Mouse (Mus musculus) ES-Bruce4 (cell line): ENCODE results near the gene Ipo13. TPM values are rescaled to one million over a fixed set of nuclear protein-coding genes. Genes with fewer than 3 reads are reported as not detected.

Experiments used
- H3K27ac ChIP-seq: 2 replicates; pipeline ENCODE4 v1.5.1; 2012; ENCODE audit warnings: low read length, inconsistent platforms; ENCODE audit not compliant: insufficient read depth
- H3K27me3 ChIP-seq: 2 replicates; pipeline ENCODE4 v1.6.1; 2012; ENCODE audit warnings: mild to moderate bottlenecking, low read length, inconsistent platforms; ENCODE audit not compliant: control insufficient read depth, poor library complexity, insufficient read depth, severe bottlenecking
- H3K36me3 ChIP-seq: 2 replicates; pipeline ENCODE4 v1.6.1; 2012; ENCODE audit warnings: inconsistent platforms, mild to moderate bottlenecking, low read length, moderate library complexity; ENCODE audit not compliant: control insufficient read depth, poor library complexity, insufficient read depth, severe bottlenecking
- H3K4me1 ChIP-seq: one replicate; pipeline ENCODE4 v1.8.1; 2011; ENCODE audit warnings: low read length; ENCODE audit not compliant: control insufficient read depth, insufficient read depth
- H3K4me3 ChIP-seq: 2 replicates; pipeline ENCODE4 v1.5.1; 2011; ENCODE audit warnings: low read depth, mild to moderate bottlenecking, low read length
- H3K9ac ChIP-seq: 2 replicates; pipeline ENCODE4 v1.6.1; 2012; ENCODE audit warnings: low read depth, mild to moderate bottlenecking, inconsistent platforms; ENCODE audit not compliant: poor library complexity, severe bottlenecking
- H3K9me3 ChIP-seq: replicated peaks from 2 replicates; pipeline ENCODE4 v1.6.1; 2012; ENCODE audit warnings: mild to moderate bottlenecking, low read length, inconsistent platforms; ENCODE audit not compliant: control insufficient read depth, poor library complexity, insufficient read depth, severe bottlenecking
- CTCF ChIP-seq: IDR thresholded peaks from one replicate; pipeline ENCODE4 v1.8.1; 2011; ENCODE audit warnings: low read depth, low read length
- EP300 ChIP-seq: IDR thresholded peaks from 2 replicates; pipeline ENCODE4 v1.6.1; 2011; ENCODE audit warnings: low read depth, low read length; ENCODE audit not compliant: insufficient read depth
- POLR2A ChIP-seq: IDR thresholded peaks from one replicate; pipeline ENCODE4 v1.8.1; 2011; ENCODE audit warnings: low read length; ENCODE audit not compliant: insufficient read depth
- polyA plus RNA-seq: library from polyadenylated mRNA; stranded (reverse); fragments of >200 nt; gene quantifications from 2 replicates; pipeline ENCODE4 v1.2.4, GENCODE M21; 2011; ENCODE audit warnings: low read depth; ENCODE audit not compliant: missing spikeins, insufficient read depth, insufficient read length

Ipo13 gene
- polyA plus RNA-seq, 1 experiment: 24.7 TPM

DNA sequence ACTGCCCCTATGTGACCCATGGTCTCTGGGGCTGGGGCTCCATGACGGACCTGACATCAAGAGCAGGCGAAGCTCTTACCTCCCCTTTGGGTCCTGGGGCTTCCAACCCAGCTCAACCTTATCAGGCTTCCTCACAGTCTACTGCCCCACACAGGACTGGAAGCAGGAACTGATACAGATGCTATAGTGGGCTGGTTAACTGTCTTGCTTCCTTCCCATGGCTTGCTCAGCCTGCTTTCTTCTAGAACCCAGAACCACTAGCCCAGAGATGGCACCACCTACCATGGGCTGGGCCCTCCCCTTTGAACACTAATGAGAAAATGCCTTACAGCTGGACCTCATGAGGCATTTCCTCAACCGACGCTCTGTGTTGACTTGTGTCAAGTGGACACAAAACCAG is 2.6 kb upstream of the Ipo13 start:
- H3K9me3 ChIP-seq: no peaks in the 10 kb centered on the region
- no peak overlapping the region for H3K27ac ChIP-seq
- no peak overlapping the region for H3K4me3 ChIP-seq
- H3K9ac ChIP-seq: no peak overlapping the region
- H3K4me1 ChIP-seq: peaks cover 2% of the 10 kb centered on the region
- H3K27me3 ChIP-seq: no peaks in the 10 kb centered on the region
- H3K36me3 ChIP-seq: no peaks in the 10 kb centered on the region
- TF ChIP-seq POLR2A: no peak

DNA sequence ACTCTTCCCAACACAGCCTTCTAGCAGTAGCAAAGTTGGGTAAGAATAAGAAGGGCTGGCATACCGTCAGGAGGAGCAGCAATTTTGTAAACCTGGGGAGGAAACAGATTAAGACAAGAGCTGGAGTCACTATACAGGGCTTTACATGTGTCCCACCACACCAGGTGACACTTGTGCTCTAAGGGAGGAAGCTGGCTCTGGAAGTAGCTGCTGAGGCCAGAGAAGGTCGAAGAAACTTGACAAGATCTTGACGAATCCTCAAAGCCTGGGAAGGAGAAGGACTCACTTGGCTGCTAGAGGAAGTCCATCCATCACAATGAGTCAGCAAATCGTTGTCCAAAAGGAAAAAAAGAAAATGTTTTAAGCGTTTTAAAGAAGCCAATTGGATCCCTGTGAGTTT is 1.6 kb upstream of the Ipo13 start:
- H3K4me1 ChIP-seq: peaks cover 2% of the 10 kb centered on the region
- no peaks in the 10 kb centered on the region for H3K27me3 ChIP-seq
- H3K27ac ChIP-seq: no peak overlapping the region
- no peak overlapping the region for H3K4me3 ChIP-seq
- H3K9me3 ChIP-seq: no peaks in the 10 kb centered on the region
- TF ChIP-seq CTCF (no peak), EP300 (no peak), POLR2A (no peak)
- H3K9ac ChIP-seq: no peak overlapping the region
- no peaks in the 10 kb centered on the region; the same call in 1 of the 2 replicates for H3K36me3 ChIP-seq

DNA sequence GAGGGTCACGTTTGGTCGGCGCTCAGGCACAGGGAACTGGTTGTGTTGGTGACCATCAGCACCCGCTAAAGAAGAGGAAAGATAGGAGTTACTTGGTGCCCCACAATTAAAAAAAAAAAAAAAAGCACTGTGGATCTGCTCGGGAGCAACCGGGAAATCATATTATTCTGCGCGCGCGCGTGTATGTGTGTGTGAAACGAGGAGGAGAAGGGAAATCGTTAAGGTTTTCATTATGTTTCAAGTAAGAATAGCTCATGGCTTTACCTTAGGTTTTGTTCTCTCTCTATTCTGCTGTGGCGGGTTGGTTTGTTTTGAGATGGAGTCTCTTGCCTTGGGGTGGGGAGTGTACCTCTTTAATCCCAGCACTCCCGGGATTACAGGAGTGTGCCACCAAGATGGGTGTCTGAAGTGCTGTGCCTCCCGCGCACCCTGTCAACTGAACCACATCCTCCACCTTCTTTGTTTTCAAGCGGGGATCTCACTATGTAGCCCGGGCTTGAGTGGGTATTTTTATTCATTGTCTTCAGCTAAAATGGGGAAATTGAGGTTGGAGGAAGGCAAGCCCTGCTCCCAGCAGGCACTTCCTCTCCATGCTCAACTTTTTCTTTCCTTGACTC is 798 bp upstream of the Ipo13 start:
- peaks cover 2% of the 10 kb centered on the region for H3K4me1 ChIP-seq
- no peaks in the 10 kb centered on the region for H3K27me3 ChIP-seq
- H3K27ac ChIP-seq: peak overlapping the region; percentile 21; the same call in 1 of the 2 replicates
- no peak for TF ChIP-seq EP300
- TF ChIP-seq CTCF: no peak
- no peak for TF ChIP-seq POLR2A
- H3K9ac ChIP-seq: peak overlapping the region; percentile 59
- H3K9me3 ChIP-seq: no peaks in the 10 kb centered on the region
- peak overlapping the region; percentile 99 for H3K4me3 ChIP-seq
- no peaks in the 10 kb centered on the region; the same call in 1 of the 2 replicates for H3K36me3 ChIP-seq

DNA sequence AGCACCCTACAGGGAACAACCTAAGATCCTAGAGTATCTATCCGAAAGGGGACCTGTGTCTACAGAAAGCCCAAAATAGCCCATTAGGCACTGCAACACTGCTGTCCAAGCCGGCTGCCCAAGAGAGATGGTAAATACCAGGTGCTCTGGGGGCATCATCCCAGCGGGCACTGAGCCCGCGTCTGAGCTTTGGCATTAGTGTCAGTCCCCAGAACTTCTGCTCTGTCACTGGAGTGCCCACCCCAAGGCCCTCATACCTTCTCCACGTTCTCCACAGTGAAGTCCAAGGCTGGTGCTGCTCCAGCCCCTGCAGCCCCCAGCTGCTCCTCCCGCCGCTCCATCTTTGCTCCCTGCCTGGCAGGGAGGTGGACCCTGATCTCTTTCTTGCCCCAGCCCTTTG is 768 bp downstream of the Ipo13 start:
- TF ChIP-seq EP300: no peak
- no peak for TF ChIP-seq CTCF
- TF ChIP-seq POLR2A: no peak
- no peak overlapping the region for H3K27ac ChIP-seq

DNA sequence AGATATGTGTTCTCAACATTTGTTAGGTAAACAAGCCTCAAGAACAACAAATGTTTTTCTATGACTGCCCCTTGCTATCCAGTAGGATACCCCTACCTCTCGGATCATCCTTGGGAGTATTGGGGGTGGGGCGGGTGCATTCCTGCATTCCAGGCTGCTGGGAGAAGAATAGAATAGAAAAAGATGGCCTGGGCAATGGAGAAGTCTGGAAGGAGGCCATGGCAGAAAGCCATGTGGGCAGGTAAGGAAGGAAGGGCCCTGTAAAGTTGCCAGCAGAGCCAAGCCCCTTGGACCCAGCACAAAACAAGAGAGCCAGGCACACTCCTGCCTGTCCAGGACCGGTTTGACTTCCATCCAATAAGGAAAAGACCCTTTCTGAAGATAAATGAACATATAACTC is 1.4 kb downstream of the Ipo13 start:
- no peak overlapping the region; the same call in 1 of the 2 replicates for H3K4me3 ChIP-seq
- H3K27me3 ChIP-seq: no peaks in the 10 kb centered on the region
- no peak overlapping the region for H3K27ac ChIP-seq
- H3K36me3 ChIP-seq: no peaks in the 10 kb centered on the region; the same call in 1 of the 2 replicates
- TF ChIP-seq EP300: no peak
- no peak for TF ChIP-seq POLR2A
- no peak for TF ChIP-seq CTCF
- H3K9me3 ChIP-seq: no peaks in the 10 kb centered on the region
- H3K9ac ChIP-seq: no peak overlapping the region
- H3K4me1 ChIP-seq: peaks cover 2% of the 10 kb centered on the region

More for the DNA sequence above, 768 bp downstream of the Ipo13 start:
- Histone ChIP-seq H3K36me3 (no peaks in the 10 kb centered on the region; the same call in 1 of the 2 replicates), H3K27me3 (no peaks in the 10 kb centered on the region), H3K4me3 (peak overlapping the region; percentile 99), H3K4me1 (peaks cover 2% of the 10 kb centered on the region), H3K9ac (peak overlapping the region; percentile 59), H3K9me3 (no peaks in the 10 kb centered on the region)

DNA sequence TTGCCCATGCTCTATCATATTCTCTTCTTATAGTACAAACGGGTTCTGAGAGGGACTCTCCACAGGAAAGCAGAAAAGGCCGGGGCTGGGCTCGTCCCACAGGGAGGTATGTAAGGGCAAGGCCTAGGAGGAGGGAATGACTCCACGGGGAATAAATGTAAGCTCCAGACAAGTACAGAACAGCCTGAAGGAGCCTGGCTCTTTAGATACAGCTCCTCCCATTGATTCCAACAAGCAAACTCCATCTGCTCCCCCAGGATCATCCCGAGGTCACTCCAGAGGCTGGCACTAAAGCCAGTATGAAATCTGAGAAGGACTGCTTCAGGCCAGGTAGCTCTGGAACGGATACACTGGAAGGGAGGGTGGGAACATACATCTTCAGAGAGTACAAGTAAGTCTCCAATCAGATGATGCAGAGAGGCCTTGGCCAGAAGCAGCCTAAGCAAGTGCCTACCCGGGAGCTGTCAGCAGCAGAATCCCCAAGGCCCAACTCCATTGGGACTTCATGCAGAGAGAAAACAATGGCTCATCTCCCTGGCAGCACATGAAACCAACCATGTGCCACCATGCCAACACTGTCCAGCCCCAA is 2.0 kb downstream of the Ipo13 start:
- no peak overlapping the region for H3K9ac ChIP-seq
- H3K36me3 ChIP-seq: no peaks in the 10 kb centered on the region; the same call in 1 of the 2 replicates
- H3K9me3 ChIP-seq: no peaks in the 10 kb centered on the region
- H3K27me3 ChIP-seq: no peaks in the 10 kb centered on the region
- TF ChIP-seq EP300: no peak
- TF ChIP-seq CTCF: no peak
- no peak for TF ChIP-seq POLR2A
- no peak overlapping the region for H3K27ac ChIP-seq
- no peak overlapping the region for H3K4me3 ChIP-seq
- peaks cover 2% of the 10 kb centered on the region for H3K4me1 ChIP-seq
